Mouse (Mus musculus): ENCODE measurements around the gene Pnlip.

Gene Pnlip

GRCm38 (mm10) chr19:58652198-58652597 lies at the start of gene Pnlip:
Pnlip (plus strand) TSS chr19:58652498.
- no peak for DNase-seq (ENCODE audit: low read depth, low spot score)

DNA sequence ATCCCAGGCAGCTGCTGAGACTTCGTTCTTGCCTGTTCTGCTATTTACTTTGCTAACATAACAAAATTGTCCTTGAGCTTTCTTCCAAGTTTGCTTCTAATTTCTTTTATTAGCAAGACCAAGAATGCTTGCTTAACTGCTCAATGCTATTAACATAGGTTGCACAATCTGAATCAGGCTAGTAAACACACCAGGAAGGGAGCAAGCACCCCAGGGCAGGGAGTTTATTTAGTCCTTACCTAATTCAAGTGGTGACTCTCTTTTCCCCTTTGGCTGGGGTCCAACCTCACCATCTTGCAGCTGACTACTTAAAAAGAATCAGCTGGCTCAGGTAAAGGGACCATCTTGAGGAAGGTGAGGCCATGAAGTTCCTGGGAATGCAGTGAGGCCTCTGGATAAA lies 42.6 kb upstream of the Pnlip start:
- DNase-seq (ENCODE audit: low read depth, low spot score), result no peak

DNA sequence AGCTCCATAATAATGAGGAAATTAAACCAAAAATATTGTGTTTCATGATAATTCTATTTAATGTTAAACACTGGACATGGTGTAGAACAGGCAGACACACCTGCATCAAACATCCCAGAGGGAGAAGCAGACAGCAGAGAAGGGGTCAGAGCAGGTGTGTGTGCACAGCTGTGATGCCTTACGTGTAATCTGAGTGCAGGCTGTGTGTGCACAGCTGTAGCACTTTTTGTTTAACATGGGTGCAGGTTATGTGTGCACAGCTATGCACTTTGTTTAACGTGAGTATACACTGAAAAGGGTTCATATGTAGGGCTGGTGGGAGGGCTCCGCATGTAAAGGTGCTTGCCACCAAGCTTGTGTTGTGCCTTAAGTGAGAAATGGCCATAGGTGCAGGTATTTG lies 39.6 kb upstream of the Pnlip start:
- DNase-seq (ENCODE audit: low read depth, low spot score), result no peak

GRCm38 (mm10) chr19:58616606-58617005 lies 35.7 kb upstream of the Pnlip start:
- DNase-seq (ENCODE audit: low read depth, low spot score), result no peak

GRCm38 (mm10) chr19:58620661-58621060 lies 31.6 kb upstream of the Pnlip start:
- no peak for DNase-seq (ENCODE audit: low read depth, low spot score)

GRCm38 (mm10) chr19:58621646-58622045 lies 30.7 kb upstream of the Pnlip start:
- no peak for DNase-seq (ENCODE audit: low read depth, low spot score)

DNA sequence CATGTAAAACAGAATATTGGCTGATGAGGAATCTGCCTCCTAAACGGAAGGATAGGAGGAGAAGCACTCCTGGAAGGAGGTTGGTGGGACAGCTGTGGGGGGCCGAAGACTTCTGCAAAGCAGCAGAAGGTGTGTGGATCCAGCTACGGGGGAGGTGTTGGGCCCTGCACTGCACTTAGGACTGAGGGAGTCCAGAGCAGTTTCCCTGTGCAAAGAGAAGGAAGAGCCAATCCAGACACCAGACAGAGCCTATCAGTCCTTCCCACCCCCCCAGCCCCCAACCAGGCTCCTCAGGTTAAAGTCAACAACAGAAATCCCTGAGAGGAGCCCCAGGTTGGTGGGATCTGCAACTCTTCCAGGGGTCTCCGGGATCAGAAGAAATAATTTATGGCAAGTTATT lies 27.5 kb upstream of the Pnlip start:
- no peak for DNase-seq (ENCODE audit: low read depth, low spot score)

- no peak for DNase-seq (ENCODE audit: low read depth, low spot score)
These were observed 26.9 kb upstream of the Pnlip start for GRCm38 (mm10) chr19:58625254-58625947.

DNA sequence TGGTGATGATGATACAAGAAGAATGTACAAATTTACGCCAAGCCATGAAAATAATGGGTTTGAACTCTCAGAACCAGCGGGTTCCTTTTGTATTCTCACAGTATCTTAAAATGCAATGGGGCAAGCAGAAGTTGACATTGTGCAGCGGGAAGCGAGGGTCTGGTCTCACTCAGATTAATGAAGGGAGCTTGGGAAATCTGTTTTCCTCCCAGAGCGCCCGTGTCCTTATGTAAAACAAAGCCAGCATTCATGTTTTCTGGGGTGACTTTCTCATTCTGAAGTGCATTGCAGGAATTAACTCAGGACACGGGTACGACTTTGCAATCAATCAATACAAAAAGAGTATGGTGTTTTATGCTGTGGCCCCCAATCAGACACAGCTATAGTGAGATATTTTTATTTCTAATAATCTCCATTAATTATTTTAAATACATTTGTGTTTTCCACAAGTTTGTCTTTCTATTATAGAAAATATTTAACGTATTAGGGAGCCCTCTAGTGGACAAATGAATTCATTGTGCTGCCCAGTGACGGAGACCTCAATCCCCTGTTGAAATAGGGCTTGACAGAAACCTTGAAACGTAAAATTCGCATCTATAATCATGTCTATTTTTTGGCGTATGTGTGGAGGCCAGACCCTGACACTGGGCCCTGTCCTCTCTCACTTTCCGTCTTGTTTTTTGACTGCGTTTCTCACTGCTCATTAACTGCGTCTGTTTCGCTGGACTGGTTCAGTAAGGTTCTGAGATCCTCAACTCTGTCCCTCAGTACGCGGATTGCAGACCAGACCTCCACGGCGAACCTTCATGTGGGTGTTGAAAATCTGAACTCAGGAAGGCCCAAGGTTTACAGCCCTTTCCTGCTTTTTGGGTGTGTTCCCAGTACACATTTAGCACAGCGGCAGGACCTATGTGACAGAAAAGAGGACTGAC lies 24.6 kb upstream of the Pnlip start:
- peak; percentile 35 for DNase-seq (ENCODE audit: low read depth, low spot score)

GRCm38 (mm10) chr19:58629351-58629773 lies 22.9 kb upstream of the Pnlip start:
- peak; percentile 5 for DNase-seq (ENCODE audit: low read depth, low spot score)

- DNase-seq (ENCODE audit: low read depth, low spot score), result no peak
These were observed 2.3 kb upstream of the Pnlip start for GRCm38 (mm10) chr19:58650036-58650435.

GRCm38 (mm10) chr19:58662098-58662497 lies 9.8 kb downstream of the Pnlip start:
- DNase-seq (ENCODE audit: low read depth, low spot score), result peak; percentile 8

DNA sequence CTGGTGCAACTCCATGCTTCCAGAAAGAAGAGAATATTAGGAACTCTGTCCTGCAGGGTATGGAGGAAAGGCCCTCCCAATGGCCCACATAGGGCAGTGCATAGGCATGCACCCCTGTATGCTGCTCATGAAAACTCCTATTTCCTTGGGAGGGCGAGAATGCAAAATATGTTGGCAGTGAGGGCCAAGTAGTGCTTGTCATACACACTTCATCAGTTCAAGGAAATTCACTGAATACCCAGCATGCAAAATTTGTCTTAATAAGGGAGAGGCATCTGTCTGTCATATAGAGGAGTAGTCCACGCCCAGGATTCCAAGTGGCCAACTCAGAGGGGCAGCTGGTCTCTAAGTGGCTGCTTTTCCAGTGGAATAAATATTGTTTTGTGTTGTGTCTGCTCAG lies 11.0 kb downstream of the Pnlip start:
- DNase-seq (ENCODE audit: low read depth, low spot score), result no peak

DNA sequence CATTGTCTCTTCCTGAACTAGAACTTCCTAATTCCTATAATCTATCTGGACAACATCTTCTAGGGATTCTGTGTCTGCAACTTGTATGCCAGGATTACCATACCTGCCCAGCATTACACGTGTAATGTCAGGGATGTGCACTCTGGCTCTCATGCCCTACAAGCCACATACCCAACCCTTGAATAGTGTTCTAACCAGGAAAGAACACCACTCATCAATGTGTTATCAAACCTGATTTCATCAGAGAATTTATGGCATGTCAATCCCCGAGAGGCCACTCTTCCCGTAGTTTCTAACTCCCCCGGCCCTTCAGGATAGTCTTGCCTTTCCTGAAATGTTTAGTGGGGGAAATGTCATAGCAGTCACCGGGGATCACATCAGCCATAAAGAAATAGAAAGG lies 12.6 kb downstream of the Pnlip start:
- DNase-seq (ENCODE audit: low read depth, low spot score), result no peak

DNA sequence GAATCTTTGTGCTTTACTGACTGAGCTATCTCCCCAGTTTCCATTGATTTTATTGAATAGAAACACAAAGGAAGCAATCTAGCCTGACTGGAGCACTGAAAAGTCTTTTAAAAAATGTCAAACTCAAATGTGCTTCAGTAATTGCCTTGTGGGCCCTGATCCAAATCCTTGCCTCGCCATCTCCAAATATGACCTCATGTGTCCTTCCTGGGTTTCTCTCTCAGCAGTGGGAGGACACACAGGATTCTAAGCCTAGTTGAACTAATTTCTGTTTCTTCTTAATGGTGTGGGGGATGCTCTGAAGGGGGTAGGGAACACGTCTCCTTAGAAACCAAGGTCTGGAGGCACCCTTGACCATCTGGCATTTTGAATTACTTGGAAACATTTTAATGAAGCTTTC lies 22.3 kb downstream of the Pnlip start:
- DNase-seq (ENCODE audit: low read depth, low spot score), result no peak

- no peak for DNase-seq (ENCODE audit: low read depth, low spot score)
These were observed 24.8 kb downstream of the Pnlip start for GRCm38 (mm10) chr19:58677117-58677516.

GRCm38 (mm10) chr19:58688933-58689332 lies 36.6 kb downstream of the Pnlip start:
- DNase-seq (ENCODE audit: low read depth, low spot score), result no peak

GRCm38 (mm10) chr19:58695314-58695713 lies 43.0 kb downstream of the Pnlip start:
- no peak for DNase-seq (ENCODE audit: low read depth, low spot score)

GRCm38 (mm10) chr19:58696235-58696634 lies 43.9 kb downstream of the Pnlip start:
- DNase-seq (ENCODE audit: low read depth, low spot score), result no peak

DNA sequence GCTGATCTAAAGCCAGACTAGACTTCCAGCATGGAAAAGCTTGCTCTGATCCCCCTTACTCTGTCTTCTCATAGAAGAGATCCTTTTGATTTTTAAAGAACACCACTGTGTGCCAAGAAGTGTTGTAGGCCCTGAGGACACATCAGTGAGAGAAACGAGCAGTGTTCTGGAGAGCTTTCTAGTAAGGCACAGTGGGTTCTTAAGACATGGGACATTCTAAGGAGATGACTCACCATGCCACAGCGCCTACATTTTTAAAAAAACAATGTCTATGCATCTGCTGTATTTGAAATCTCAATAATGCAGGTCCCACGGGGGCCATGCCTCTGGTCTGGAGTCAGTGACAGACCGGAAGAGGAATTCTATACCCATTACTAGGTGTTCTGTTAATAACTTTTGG lies 52.3 kb downstream of the Pnlip start:
- DNase-seq (ENCODE audit: low read depth, low spot score), result no peak

DNA sequence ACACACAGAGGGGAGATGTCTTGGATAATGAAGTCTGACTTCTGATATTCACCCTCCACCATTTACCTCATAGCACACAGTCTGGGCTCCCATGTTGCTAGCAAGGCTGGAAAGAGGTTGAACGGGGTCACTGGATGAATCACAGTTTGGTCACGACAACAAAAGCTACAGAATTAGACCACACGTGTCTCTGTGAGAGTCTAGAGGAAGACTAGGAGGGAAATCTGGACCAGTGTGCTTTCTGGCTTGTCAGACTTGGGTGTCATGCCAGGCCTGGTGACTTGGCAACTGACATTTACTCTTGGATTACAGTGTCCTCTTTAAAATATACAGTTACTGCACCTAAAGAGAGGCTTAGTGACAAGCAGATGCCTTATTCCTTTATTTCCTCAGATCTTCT lies 56.3 kb downstream of the Pnlip start:
- DNase-seq (ENCODE audit: low read depth, low spot score), result no peak

GRCm38 (mm10) chr19:58717925-58718324 lies 65.6 kb downstream of the Pnlip start:
- DNase-seq (ENCODE audit: low read depth, low spot score), result no peak

DNA sequence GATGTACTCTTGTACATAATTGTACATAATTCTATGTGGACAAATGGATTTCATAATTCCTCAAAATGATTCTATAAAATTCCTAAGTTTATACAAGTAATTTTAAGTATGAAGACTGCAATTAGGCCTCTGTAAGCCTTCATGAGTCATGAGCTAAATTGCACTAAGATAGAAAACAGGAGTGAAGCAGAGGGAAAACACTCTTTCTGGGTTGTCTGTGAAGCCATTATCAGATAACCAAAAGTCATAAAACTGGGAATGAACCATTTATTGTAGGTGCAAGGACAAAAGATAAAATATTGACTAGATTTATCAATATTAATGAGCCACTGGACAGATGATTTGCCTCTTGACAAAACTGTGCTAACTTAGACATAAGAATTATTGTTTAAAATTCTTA lies 68.1 kb downstream of the Pnlip start:
- no peak for DNase-seq (ENCODE audit: low read depth, low spot score)
